Mouse (Mus musculus): Measurements from ENCODE around the gene Sycp3. TPM values are rescaled to one million over a fixed set of nuclear protein-coding genes. Genes with fewer than 3 reads are reported as not detected.

Sycp3 gene
- polyA plus RNA-seq (2017; shearing (Covaris generic)), result not detected

DNA sequence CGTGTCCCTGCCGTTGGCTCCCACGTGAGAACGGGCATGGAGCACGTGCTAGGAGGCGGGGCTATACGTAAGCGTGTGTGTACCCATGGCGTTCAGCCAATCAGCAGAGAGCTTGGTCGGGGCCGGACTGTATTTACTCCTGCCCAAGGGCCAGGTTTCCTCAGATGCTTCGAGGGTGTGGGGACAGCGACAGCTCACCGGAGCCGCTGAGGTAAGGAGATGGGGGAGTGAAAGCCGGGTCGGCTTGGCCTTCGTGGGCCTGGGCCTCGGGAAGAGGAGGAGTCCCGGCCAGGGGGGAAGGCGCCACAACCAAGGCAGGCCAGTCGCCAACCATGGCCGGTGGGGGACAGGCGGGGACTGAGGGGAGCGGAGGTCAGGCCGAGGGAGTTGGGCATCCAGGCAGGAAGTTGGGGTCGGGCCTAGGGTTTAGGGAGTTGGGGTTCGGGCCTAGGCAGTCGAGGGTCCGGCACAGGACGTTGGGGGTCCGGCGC, at the start of gene Sycp3:
Gene Sycp3 (plus strand): TSS at position 68 of the 491 bp plus-strand sequence.

DNA sequence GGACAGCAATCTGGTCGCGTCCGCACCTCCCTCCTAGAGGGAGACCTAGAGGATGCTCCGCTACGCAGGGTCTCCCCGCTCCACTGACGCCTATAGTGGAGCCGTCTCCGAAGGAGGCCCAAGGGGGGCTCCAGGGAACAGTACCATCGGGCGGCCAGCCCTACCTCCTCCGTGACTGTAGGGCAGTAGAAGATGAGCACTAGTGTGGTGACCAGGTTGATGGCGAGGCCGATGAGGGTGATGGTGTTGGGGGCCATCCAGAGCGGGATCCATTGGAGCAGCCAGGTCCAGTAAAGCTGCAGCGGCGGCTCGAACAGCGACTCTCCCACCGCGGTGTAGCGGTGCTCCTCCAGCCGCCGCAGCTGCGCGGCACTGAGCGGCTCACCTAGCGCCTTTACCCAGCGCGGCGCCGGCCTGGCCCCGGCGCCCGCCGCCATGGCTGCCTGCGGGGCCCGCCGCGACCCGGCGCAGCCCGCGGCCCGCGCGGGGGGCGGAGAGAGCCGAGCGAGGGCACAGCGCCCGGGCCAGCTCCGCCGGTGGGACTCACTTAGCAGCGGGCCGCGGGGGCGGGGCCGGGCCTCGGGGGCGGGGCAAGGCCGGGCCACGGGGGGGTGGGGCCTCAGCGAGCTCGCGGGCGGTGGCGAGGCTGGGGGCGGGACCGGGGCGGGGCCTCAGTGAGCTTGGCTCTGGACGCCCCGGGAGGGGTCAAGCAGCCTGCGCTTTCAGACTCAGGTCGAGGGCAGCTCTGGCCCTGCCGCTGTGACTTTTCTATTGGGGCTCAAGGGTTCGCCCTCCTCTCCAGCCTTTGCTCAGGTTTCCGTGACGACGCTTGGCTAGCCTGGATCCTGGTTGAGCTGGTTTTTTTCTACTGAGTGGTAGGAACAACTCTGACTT, 44.3 kb downstream of the Sycp3 start, which contains the start of gene Chpt1:
Gene Chpt1 (minus strand): TSS at position 653 of the 894 bp plus-strand sequence.

Other genes with a start within 250 kb of the Sycp3 start
- 1.0 TPM for gene Dram1, start 80.5 kb upstream of the Sycp3 start, polyA plus RNA-seq (2017; shearing (Covaris generic))
- 5.8 TPM for gene Gnptab, start 80.4 kb upstream of the Sycp3 start, polyA plus RNA-seq (2017; shearing (Covaris generic))
- gene Chpt1, start 44.5 kb downstream of the Sycp3 start, polyA plus RNA-seq (2017; shearing (Covaris generic)), result 0.93 TPM
- not detected for gene Mybpc1, start 145.6 kb downstream of the Sycp3 start, polyA plus RNA-seq (2017; shearing (Covaris generic))
- gene Spic, start 225.4 kb downstream of the Sycp3 start, polyA plus RNA-seq (2017; shearing (Covaris generic)), result 1.4 TPM

All from CD4-positive, CD25-positive, alpha-beta regulatory T cell, adult 9 weeks (primary cell).